Comparison of ENCODE assay signal across 16 mouse cellular contexts in genomic region chr9:96650807-96651206, GRCm38 (mm10).
"Had no signal": no experiment of that assay in that cellular context is flagged by ENCODE, and none has a peak within 500 bp of the region (broad histone marks: within the 10 kb centered on the region; RNA-seq: fewer than 3 reads in every experiment).

No protein-coding gene starts in this region.

- H3K27ac ChIP-seq: limb, embryonic 13.5 days; midbrain, embryonic 10.5 days; neural tube, embryonic 13.5 days; stomach, embryonic 15.5 days had no signal

- H3K4me1 ChIP-seq: limb, embryonic 13.5 days; midbrain, embryonic 10.5 days; neural tube, embryonic 13.5 days; stomach, embryonic 15.5 days had no signal

- DNase-seq: kidney, adult 2 months; kidney, postnatal 25 days; layer of hippocampus, adult 9-11 months; left cerebral cortex, postnatal 4 days; lung, embryonic 14.5 days; lung, postnatal 10 days; lung, postnatal 4 days; midbrain, embryonic 14.5 days; right cerebral cortex, postnatal 14 days; thymus, adult 2 months; thymus, postnatal 25 days had no signal

- H3K36me3 ChIP-seq: limb, embryonic 13.5 days; midbrain, embryonic 10.5 days; neural tube, embryonic 13.5 days; stomach, embryonic 15.5 days had no signal

- H3K27me3 ChIP-seq: limb, embryonic 13.5 days; neural tube, embryonic 13.5 days; stomach, embryonic 15.5 days had no signal

- H3K9me3 ChIP-seq: limb, embryonic 13.5 days; midbrain, embryonic 10.5 days; neural tube, embryonic 13.5 days; stomach, embryonic 15.5 days had no signal

- H3K4me2 ChIP-seq: limb, embryonic 13.5 days; liver, embryonic 11.5 days; lung, embryonic 14.5 days; neural tube, embryonic 13.5 days; stomach, embryonic 15.5 days had no signal

- H3K4me3 ChIP-seq: limb, embryonic 13.5 days; midbrain, embryonic 10.5 days; neural tube, embryonic 13.5 days; stomach, embryonic 15.5 days had no signal

- H3K9ac ChIP-seq: limb, embryonic 13.5 days; lung, embryonic 14.5 days; neural tube, embryonic 13.5 days; stomach, embryonic 15.5 days had no signal
